Mouse (Mus musculus): ENCODE results near the gene Frs3. TPM values are rescaled to one million over a fixed set of nuclear protein-coding genes. Genes with fewer than 3 reads are reported as not detected.

Gene Frs3
- total RNA-seq, 2 experiments from 2014 or later = 4.6 to 5.4 TPM

- DNase-seq = no peak
Measured at GRCm38 (mm10) chr17:47691650-47692049, 2.8 kb downstream of the Frs3 start.

GRCm38 (mm10) chr17:47693671-47694441 is 5.0 kb downstream of the Frs3 start:
- DNase-seq = peak; percentile 62 to 82

- DNase-seq = no peak
Measured at GRCm38 (mm10) chr17:47694442-47694502, 5.4 kb downstream of the Frs3 start, which contains the start of gene Gm21981. Gene Gm21981 (minus strand): TSS chr17:47694455.

GRCm38 (mm10) chr17:47694503-47695336 is 5.9 kb downstream of the Frs3 start, which contains the start of gene Prickle4:
Gene Prickle4 (minus strand): TSS chr17:47694736.
- DNase-seq = peak; percentile 98

- DNase-seq = no peak
Measured at GRCm38 (mm10) chr17:47695337-47695710, 6.5 kb downstream of the Frs3 start.

- DNase-seq = no peak
Measured at GRCm38 (mm10) chr17:47698156-47698555, 9.3 kb downstream of the Frs3 start.

- DNase-seq = no peak
Measured at GRCm38 (mm10) chr17:47699055-47699454, 10.2 kb downstream of the Frs3 start.

- no peak for DNase-seq
Measured at GRCm38 (mm10) chr17:47701793-47702192, 13.0 kb downstream of the Frs3 start.

GRCm38 (mm10) chr17:47702548-47703345 is 13.9 kb downstream of the Frs3 start:
- no peak for DNase-seq

GRCm38 (mm10) chr17:47703556-47703955 is 14.7 kb downstream of the Frs3 start:
- no peak for DNase-seq

GRCm38 (mm10) chr17:47704692-47705091 is 15.9 kb downstream of the Frs3 start:
- no peak for DNase-seq

- DNase-seq = peak in 1 of 2 experiments; percentile 16
Measured at GRCm38 (mm10) chr17:47706196-47706595, 17.4 kb downstream of the Frs3 start.

GRCm38 (mm10) chr17:47707961-47708360 is 19.1 kb downstream of the Frs3 start:
- no peak for DNase-seq

GRCm38 (mm10) chr17:47708972-47709371 is 20.1 kb downstream of the Frs3 start:
- DNase-seq = no peak

- no peak for DNase-seq
Measured at GRCm38 (mm10) chr17:47710036-47710435, 21.2 kb downstream of the Frs3 start.

- DNase-seq = no peak
Measured at GRCm38 (mm10) chr17:47711883-47712282, 23.1 kb downstream of the Frs3 start.

GRCm38 (mm10) chr17:47712889-47713571 is 24.2 kb downstream of the Frs3 start:
- no peak for DNase-seq

GRCm38 (mm10) chr17:47715037-47715436 is 26.2 kb downstream of the Frs3 start:
- no peak for DNase-seq

- peak in 1 of 2 experiments; percentile 42 for DNase-seq
Measured at GRCm38 (mm10) chr17:47721183-47721582, 32.4 kb downstream of the Frs3 start.

GRCm38 (mm10) chr17:47726566-47726965 is 37.7 kb downstream of the Frs3 start, which contains the start of gene Pgc:
Gene Pgc (plus strand): TSS chr17:47726842.
- DNase-seq = no peak

GRCm38 (mm10) chr17:47730633-47731575 is 42.1 kb downstream of the Frs3 start:
- DNase-seq = no peak
